Mouse (Mus musculus): ENCODE measurements around the gene Lhpp.

The Lhpp gene

DNA sequence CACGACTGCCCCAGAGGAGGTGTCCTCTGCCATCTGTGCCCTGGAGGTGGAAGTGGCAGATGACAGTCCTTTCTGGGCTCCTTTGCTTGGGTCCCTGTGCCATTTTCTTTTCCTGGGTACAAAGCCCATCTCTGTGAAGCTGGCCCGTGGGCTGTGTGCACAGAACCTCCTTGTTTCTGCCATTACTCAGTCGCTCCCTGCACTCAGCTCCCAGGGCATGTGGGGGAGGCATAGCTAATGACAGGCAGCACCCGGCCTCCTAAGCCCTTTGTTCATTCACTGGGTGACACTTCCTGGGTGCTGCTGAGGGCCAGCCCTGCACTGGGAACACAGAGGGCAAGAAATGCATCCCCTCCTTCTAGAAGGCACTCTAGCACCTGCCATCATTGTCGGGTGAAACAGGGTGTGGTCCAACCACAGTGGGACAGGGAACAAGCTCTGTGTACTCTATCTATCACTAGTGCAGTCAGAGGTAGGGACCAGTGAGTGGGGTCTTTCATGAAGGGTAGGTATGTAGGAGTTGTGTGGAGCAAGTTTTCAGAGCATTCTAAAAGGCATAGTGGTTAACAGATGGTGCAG is 92.1 kb downstream of the Lhpp start:
- no peak for ATAC-seq (ENCODE audit: insufficient number of reproducible peaks, low FRiP score, low TSS enrichment)

GRCm38 (mm10) chr7:132703515-132704309 is 93.3 kb downstream of the Lhpp start:
- ATAC-seq (ENCODE audit: insufficient number of reproducible peaks, low FRiP score, low TSS enrichment), result no peak

GRCm38 (mm10) chr7:132704310-132704875 is 94.0 kb downstream of the Lhpp start:
- ATAC-seq (ENCODE audit: insufficient number of reproducible peaks, low FRiP score, low TSS enrichment), result no peak; the same call in 1 of the 2 replicates

- no peak for ATAC-seq (ENCODE audit: insufficient number of reproducible peaks, low FRiP score, low TSS enrichment)
Measured at GRCm38 (mm10) chr7:132705130-132705529, 94.7 kb downstream of the Lhpp start.

DNA sequence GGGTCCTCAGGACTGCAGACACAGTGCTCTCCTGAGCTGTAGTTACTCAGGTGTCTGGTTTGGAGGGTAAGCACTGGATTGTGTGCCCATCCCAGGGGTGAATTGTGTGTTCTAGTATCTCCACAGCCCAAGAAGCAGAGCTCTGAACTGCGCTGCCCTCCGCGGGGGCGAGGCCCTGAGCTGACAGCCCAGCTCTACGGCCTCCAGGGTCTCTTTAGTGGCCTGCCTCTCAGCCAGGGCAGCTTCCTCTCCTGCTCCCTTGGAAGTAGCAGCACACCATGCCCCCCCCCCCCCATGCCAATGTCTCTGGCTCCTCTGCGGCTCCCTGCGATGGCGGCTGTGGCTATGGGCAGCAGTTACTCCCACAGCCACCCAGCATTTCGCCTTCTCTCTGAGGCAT is 101.1 kb downstream of the Lhpp start:
- no peak for ATAC-seq (ENCODE audit: insufficient number of reproducible peaks, low FRiP score, low TSS enrichment)

- ATAC-seq (ENCODE audit: insufficient number of reproducible peaks, low FRiP score, low TSS enrichment), result no peak
Measured at GRCm38 (mm10) chr7:132712044-132712708, 101.7 kb downstream of the Lhpp start.

- no peak for ATAC-seq (ENCODE audit: insufficient number of reproducible peaks, low FRiP score, low TSS enrichment)
Measured at GRCm38 (mm10) chr7:132712956-132713355, 102.5 kb downstream of the Lhpp start.

DNA sequence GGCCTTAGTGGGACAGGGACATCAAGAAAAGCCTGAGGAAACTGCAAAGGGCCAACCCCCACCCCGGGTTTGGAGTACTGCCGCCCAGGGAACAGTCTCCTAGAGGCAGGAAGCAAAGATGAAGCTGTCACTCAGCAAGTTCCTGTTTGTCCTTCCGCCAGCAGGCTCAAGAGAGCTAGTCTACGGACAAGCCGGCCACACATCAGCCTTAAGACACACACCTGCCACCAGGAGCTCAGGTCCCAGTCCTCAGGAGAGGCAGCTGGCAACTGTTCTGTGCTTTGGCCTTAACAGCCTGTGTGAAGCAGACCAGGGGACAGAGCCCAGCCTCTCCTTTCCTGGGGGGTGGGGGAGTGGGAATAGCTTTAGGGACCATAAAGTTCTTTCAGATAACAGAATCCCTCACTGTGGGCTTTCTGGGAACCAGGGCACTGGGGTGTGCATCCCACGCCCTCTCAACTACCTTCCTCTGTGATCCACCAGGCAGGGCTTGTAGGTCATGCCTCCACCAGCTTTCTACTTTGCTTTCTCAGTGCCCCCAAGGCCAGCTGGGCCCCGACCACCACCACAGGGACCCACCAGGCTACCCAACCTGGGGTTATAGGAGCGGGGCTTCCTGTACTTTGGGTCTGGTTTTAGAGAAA is 103.2 kb downstream of the Lhpp start:
- no peak for ATAC-seq (ENCODE audit: insufficient number of reproducible peaks, low FRiP score, low TSS enrichment)

- peak; percentile 64; the same call in 1 of the 2 replicates for ATAC-seq (ENCODE audit: insufficient number of reproducible peaks, low FRiP score, low TSS enrichment)
Measured at GRCm38 (mm10) chr7:132714236-132714923, 103.9 kb downstream of the Lhpp start.

- no peak for ATAC-seq (ENCODE audit: insufficient number of reproducible peaks, low FRiP score, low TSS enrichment)
Measured at GRCm38 (mm10) chr7:132715259-132715658, 104.8 kb downstream of the Lhpp start.

DNA sequence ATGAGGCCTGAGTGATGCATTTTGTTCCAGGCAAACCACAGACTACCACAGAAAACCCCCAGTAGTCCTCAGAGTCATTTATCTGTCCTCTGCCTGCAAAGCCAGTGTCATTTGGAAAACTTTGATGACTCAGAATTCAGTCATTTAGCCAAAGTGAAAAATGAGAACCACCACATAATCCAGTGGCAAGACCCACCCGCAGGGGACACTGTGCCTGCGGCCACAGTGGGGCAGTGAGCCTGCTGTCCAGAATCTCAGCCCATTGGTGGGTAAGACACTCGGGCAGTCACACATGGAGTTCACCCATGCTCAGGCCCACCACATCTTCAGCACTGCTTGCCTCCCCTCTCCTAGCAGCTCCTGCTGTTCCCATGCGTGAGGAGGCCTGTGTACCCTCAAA is 109.1 kb downstream of the Lhpp start:
- ATAC-seq (ENCODE audit: insufficient number of reproducible peaks, low FRiP score, low TSS enrichment), result no peak

DNA sequence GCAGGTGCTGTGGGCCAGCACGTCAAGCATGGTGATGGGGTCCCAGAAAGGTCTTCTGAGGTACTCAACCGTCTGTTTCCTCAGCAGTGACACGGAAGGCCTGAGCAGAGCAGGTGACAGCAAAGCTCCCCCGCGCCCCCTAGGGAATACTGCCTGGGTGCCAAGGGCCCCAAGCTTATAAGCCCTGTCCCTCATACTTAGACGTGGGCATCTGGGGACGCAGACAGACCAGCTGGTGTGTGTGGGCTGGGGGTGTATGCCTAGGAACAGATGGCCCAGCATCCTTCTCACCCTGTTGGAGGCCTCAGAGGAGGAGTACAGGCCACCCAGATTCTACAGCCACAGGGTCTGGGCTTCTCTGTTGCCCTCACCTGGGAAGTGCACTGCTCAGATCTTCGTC is 110.1 kb downstream of the Lhpp start:
- ATAC-seq (ENCODE audit: insufficient number of reproducible peaks, low FRiP score, low TSS enrichment), result 0 out of 2 replicates have a peak, but pooled peaks have one; percentile 13

DNA sequence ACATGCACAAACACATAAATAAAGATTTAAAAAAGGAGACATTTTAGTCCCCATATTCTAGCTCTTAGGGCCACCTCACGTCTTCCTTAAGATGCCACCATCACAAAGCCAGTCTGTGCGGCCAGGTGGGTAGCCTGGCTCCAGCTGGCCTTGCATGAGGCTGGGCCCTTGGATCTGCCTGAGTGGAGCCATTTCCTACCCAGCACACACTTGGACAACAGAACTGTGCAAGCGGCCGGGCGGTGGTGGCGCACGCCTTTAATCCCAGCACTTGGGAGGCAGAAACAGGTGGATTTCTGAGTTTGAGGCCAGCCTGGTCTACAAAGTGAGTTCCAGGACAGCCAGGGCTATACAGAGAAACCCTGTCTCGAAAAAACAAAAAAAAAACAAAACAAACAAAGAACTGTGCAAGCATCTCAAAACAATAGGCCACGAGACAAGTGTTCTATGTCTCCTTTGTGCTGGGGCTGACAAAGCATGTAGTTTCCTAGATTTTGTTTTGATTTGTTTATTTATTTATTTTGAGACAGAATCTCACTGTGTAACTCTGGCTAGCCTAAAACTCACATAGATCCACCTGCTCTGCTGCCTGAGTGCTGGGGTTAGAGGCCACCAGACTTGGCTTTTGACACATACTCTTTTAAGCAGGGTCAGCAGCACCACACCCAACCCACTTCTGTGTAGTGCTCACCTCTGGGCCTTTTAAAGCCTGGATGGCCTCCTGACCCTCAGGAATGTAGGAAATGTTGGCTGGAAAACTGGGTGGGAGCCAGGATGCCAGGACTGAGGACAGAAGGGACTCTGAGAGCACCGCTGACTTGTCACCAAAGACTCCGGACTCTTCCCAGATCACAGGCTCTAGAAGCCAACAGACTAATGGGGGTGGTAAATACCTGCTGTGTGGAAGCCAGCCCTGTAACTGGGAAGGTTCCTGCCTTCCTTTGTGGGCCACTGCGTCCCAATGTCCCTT is 112.2 kb downstream of the Lhpp start:
- ATAC-seq (ENCODE audit: insufficient number of reproducible peaks, low FRiP score, low TSS enrichment), result no peak

GRCm38 (mm10) chr7:132723906-132724305 is 113.5 kb downstream of the Lhpp start:
- peak; percentile 79 for ATAC-seq (ENCODE audit: insufficient number of reproducible peaks, low FRiP score, low TSS enrichment)

- ATAC-seq (ENCODE audit: insufficient number of reproducible peaks, low FRiP score, low TSS enrichment), result no peak
Measured at GRCm38 (mm10) chr7:132724501-132725062, 114.1 kb downstream of the Lhpp start.

- ATAC-seq (ENCODE audit: insufficient number of reproducible peaks, low FRiP score, low TSS enrichment), result no peak
Measured at GRCm38 (mm10) chr7:132726106-132726861, 115.8 kb downstream of the Lhpp start.

- ATAC-seq (ENCODE audit: insufficient number of reproducible peaks, low FRiP score, low TSS enrichment), result no peak
Measured at GRCm38 (mm10) chr7:132729093-132729831, 118.8 kb downstream of the Lhpp start.
